Mouse (Mus musculus): ENCODE measurements at regions not wholly inside any gene's neighbourhood (a gene's known extent, or its start where the extent isn't known, plus 50 kb on each side); places are given as distances from the start of the nearest gene placed in this dataset.

DNA sequence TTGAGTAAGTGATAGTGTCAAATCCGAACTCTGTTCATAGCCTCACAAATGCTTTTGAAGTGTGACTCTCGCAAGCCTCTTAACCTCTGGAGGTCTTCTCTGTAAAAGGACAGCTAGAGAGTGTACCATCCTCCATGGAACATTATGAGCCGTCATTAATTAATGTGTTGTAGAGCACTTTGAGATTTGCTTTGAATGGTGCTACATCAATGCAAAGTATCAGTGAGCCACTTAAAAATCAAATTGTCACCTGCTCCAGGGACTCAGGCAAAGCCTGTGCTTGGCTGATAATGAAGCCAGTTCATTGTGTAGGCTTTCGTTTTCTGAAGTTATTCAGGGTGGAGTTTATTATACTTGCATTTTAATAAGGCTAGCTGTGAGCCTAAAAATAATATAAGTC, 801.8 kb upstream of the B3galt2 start:
- H3K9me3 ChIP-seq (replicated peaks), result no peaks in the 10 kb centered on the region
- H3K27ac ChIP-seq, result no peak overlapping the region
- no peaks in the 10 kb centered on the region for H3K36me3 ChIP-seq (ENCODE audit: poor library complexity, severe bottlenecking)
- no peak overlapping the region for H3K4me3 ChIP-seq
- no peak for ATAC-seq
- no peak overlapping the region for H3K4me2 ChIP-seq
- 59% methylated on average over 4 of the region's 4 CpGs for WGBS
- H3K4me1 ChIP-seq, result no peaks in the 10 kb centered on the region
- no peak overlapping the region for H3K9ac ChIP-seq
- no peaks in the 10 kb centered on the region for H3K27me3 ChIP-seq

DNA sequence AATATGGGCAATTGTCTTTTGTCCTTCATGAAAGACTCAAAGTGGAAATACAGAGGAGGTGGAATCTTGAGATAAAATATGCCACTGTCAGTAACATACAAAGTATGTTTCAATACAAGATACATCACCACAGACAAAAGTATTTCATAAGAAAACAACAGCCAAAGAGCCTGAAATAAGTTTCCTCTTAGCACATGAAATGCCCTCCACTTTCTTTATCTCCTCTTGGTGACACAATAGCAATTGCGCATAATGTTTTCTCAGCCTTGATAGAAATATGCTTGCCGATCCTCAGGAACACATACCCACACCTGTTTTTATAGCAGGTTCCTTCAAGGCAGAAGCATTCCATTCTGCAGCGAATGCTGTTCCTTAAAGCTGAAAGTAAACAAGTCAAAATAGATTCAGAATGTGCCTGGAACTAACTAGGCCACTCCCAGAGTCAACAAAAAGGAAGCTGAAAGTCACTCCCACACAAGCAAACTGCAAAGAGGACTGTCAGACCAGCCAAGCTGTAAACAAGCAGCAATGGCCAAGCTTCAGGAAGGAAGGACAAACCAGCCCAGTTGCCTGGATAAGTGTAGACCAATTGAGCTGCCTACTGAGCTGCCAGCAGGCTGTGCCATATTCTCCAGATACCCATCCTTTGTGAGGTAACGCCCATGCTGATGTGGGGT, 773.3 kb upstream of the B3galt2 start:
- H3K27ac ChIP-seq, result no peak overlapping the region
- H3K27me3 ChIP-seq, result no peaks in the 10 kb centered on the region
- no peak overlapping the region for H3K4me3 ChIP-seq
- ATAC-seq, result no peak
- no peaks in the 10 kb centered on the region for H3K36me3 ChIP-seq (ENCODE audit: poor library complexity, severe bottlenecking)
- no peak overlapping the region for H3K4me2 ChIP-seq
- WGBS, result 82% methylated on average over 4 of the region's 4 CpGs
- H3K9me3 ChIP-seq (replicated peaks), result no peaks in the 10 kb centered on the region
- H3K9ac ChIP-seq, result no peak overlapping the region
- no peaks in the 10 kb centered on the region for H3K4me1 ChIP-seq

DNA sequence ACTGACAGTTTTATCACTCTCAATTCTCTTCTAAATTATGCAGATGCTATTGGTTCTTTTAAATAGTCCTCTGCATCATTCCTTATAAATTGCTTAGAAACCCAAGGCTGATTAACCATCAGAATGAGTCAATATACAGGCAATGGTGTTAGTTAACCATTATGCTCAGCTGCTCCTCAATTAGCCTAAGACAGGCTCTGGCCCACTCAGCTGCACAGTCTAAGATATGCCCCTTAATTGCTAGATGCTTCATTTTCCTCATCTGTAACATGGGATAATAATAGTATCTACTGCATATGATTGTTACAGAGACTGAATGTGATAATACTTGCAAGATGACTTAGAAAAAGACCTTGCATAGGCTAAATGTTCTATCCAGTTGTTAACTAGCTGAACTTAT, 748.6 kb upstream of the B3galt2 start:
- H3K4me2 ChIP-seq, result no peak overlapping the region
- no peak for ATAC-seq
- H3K27me3 ChIP-seq, result no peaks in the 10 kb centered on the region
- H3K27ac ChIP-seq, result no peak overlapping the region
- H3K36me3 ChIP-seq (ENCODE audit: poor library complexity, severe bottlenecking), result no peaks in the 10 kb centered on the region
- no peaks in the 10 kb centered on the region for H3K9me3 ChIP-seq (replicated peaks)
- H3K4me3 ChIP-seq, result no peak overlapping the region
- H3K9ac ChIP-seq, result no peak overlapping the region
- H3K4me1 ChIP-seq, result no peaks in the 10 kb centered on the region

DNA sequence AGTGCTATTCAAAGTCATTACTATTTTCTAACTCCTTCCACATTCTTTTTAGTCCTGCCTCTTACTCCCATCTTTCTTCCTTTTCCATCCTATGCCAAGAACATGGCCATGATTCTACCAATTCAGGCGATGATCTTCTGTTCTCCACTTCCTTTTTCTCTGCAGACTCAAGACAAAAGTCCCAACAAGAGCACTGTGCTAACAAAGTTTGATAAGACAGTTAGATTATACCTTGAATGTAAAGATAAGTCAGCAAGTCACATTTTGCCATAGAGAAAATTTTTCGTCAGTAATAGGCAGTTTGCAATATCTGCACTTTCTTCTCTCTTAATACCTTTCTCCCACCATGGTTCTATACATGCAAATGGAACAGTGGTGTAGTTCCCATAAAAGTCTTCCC, 747.3 kb upstream of the B3galt2 start:
- no peak overlapping the region for H3K9ac ChIP-seq
- H3K9me3 ChIP-seq (replicated peaks), result no peaks in the 10 kb centered on the region
- no peaks in the 10 kb centered on the region for H3K27me3 ChIP-seq
- 93% methylated on average over 2 of the region's 2 CpGs for WGBS
- no peaks in the 10 kb centered on the region for H3K36me3 ChIP-seq (ENCODE audit: poor library complexity, severe bottlenecking)
- H3K4me2 ChIP-seq, result no peak overlapping the region
- no peak for ATAC-seq
- no peak overlapping the region for H3K27ac ChIP-seq
- no peak overlapping the region for H3K4me3 ChIP-seq
- H3K4me1 ChIP-seq, result no peaks in the 10 kb centered on the region

GRCm38 (mm10) chr1:142894145-142894544, 746.3 kb upstream of the B3galt2 start:
- Histone ChIP-seq H3K36me3 (ENCODE audit: poor library complexity, severe bottlenecking) (no peaks in the 10 kb centered on the region), H3K9ac (no peak overlapping the region), H3K27me3 (no peaks in the 10 kb centered on the region), H3K9me3 (replicated peaks) (no peaks in the 10 kb centered on the region), H3K4me1 (no peaks in the 10 kb centered on the region), H3K4me2 (no peak overlapping the region), H3K4me3 (no peak overlapping the region), H3K27ac (no peak overlapping the region)
- no peak for ATAC-seq

GRCm38 (mm10) chr1:142895081-142895480, 745.4 kb upstream of the B3galt2 start:
- no peak overlapping the region for H3K4me2 ChIP-seq
- 81% methylated on average over 1 of the region's 1 CpGs for WGBS

GRCm38 (mm10) chr1:142909907-142910306, 730.6 kb upstream of the B3galt2 start:
- ATAC-seq, result no peak
- 84% methylated on average over 4 of the region's 4 CpGs for WGBS
- no peaks in the 10 kb centered on the region for H3K36me3 ChIP-seq (ENCODE audit: poor library complexity, severe bottlenecking)
- no peak overlapping the region for H3K27ac ChIP-seq
- no peaks in the 10 kb centered on the region for H3K9me3 ChIP-seq (replicated peaks)
- no peak overlapping the region for H3K4me2 ChIP-seq
- no peak overlapping the region for H3K4me3 ChIP-seq
- no peak overlapping the region for H3K9ac ChIP-seq
- no peaks in the 10 kb centered on the region for H3K4me1 ChIP-seq
- no peaks in the 10 kb centered on the region for H3K27me3 ChIP-seq

More at GRCm38 (mm10) chr1:142895081-142895480, 745.4 kb upstream of the B3galt2 start:
- Histone ChIP-seq H3K27ac (no peak overlapping the region), H3K36me3 (ENCODE audit: poor library complexity, severe bottlenecking) (no peaks in the 10 kb centered on the region), H3K9me3 (replicated peaks) (no peaks in the 10 kb centered on the region), H3K27me3 (no peaks in the 10 kb centered on the region), H3K9ac (no peak overlapping the region), H3K4me3 (no peak overlapping the region), H3K4me1 (no peaks in the 10 kb centered on the region)
- no peak for ATAC-seq

GRCm38 (mm10) chr1:142956686-142957085, 683.8 kb upstream of the B3galt2 start:
- 89% methylated on average over 3 of the region's 3 CpGs for WGBS
- no peaks in the 10 kb centered on the region for H3K27me3 ChIP-seq
- H3K9ac ChIP-seq, result no peak overlapping the region
- H3K36me3 ChIP-seq (ENCODE audit: poor library complexity, severe bottlenecking), result no peaks in the 10 kb centered on the region
- no peaks in the 10 kb centered on the region for H3K4me1 ChIP-seq
- ATAC-seq, result no peak
- H3K4me3 ChIP-seq, result no peak overlapping the region
- H3K4me2 ChIP-seq, result no peak overlapping the region
- H3K9me3 ChIP-seq (replicated peaks), result no peaks in the 10 kb centered on the region
- H3K27ac ChIP-seq, result no peak overlapping the region

GRCm38 (mm10) chr1:142971475-142971874, 669.0 kb upstream of the B3galt2 start:
- H3K27ac ChIP-seq, result no peak overlapping the region
- no peak overlapping the region for H3K4me2 ChIP-seq
- no peaks in the 10 kb centered on the region for H3K4me1 ChIP-seq
- H3K27me3 ChIP-seq, result no peaks in the 10 kb centered on the region
- no peaks in the 10 kb centered on the region for H3K36me3 ChIP-seq (ENCODE audit: poor library complexity, severe bottlenecking)
- H3K9ac ChIP-seq, result no peak overlapping the region
- ATAC-seq, result no peak
- no peaks in the 10 kb centered on the region for H3K9me3 ChIP-seq (replicated peaks)
- no peak overlapping the region for H3K4me3 ChIP-seq

- no peak for ATAC-seq
- no peak overlapping the region for H3K9ac ChIP-seq
- H3K4me1 ChIP-seq, result no peaks in the 10 kb centered on the region
- H3K27ac ChIP-seq, result no peak overlapping the region
- WGBS, result 89% methylated on average over 2 of the region's 2 CpGs
- H3K4me3 ChIP-seq, result no peak overlapping the region
- no peaks in the 10 kb centered on the region for H3K36me3 ChIP-seq (ENCODE audit: poor library complexity, severe bottlenecking)
- H3K4me2 ChIP-seq, result no peak overlapping the region
- H3K27me3 ChIP-seq, result no peaks in the 10 kb centered on the region
- H3K9me3 ChIP-seq (replicated peaks), result no peaks in the 10 kb centered on the region
Measured at GRCm38 (mm10) chr1:142973387-142973786, 667.1 kb upstream of the B3galt2 start.

DNA sequence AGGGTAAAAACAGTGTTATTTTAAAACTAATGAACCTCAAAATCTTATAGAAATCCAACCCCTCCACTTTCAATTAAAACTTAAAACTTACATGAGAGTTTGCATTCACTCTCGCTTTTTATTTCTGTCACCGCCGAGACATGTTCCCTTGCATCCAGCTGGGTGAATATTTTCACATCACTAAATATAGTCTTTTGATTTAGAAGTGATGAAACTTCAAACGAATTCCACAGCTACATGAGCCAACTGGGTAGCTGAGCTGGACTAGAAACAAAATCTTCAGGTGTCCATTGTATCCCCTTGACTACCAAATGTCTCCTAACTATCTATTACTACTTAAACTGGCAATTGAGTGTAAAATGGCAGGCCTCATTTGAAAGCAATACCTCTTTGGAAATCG, 657.5 kb upstream of the B3galt2 start:
- ATAC-seq, result no peak
- 77% methylated on average over 5 of the region's 5 CpGs for WGBS
- no peak overlapping the region for H3K4me3 ChIP-seq

DNA sequence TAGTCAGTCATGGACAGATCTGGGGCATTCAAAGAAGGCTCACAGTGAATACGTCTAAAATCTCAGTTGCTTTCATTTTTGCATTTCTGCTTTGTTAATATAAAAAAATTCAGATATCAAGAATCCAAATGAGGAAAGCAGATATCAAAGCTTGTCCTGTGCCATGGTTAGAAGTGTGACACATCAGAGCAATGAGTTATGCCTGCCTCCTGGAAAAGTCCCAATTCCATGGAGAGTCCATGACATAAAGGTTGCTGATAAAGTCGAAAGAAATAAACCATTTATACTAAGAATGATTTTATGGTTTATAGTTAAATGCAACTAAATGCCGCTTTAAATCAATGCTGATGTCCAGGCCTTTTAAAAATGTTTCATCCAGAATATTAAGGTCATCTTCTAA, 656.8 kb upstream of the B3galt2 start:
- Histone ChIP-seq H3K27ac (no peak overlapping the region), H3K27me3 (no peaks in the 10 kb centered on the region), H3K4me1 (peaks cover 11% of the 10 kb centered on the region), H3K4me2 (no peak overlapping the region), H3K36me3 (ENCODE audit: poor library complexity, severe bottlenecking) (no peaks in the 10 kb centered on the region), H3K9ac (no peak overlapping the region), H3K4me3 (no peak overlapping the region), H3K9me3 (replicated peaks) (no peaks in the 10 kb centered on the region)
- ATAC-seq, result no peak
- 88% methylated on average over 3 of the region's 3 CpGs for WGBS

More for the DNA sequence above, 657.5 kb upstream of the B3galt2 start:
- Histone ChIP-seq H3K4me2 (no peak overlapping the region), H3K9me3 (replicated peaks) (no peaks in the 10 kb centered on the region), H3K4me1 (peaks cover 11% of the 10 kb centered on the region), H3K27ac (no peak overlapping the region), H3K9ac (no peak overlapping the region), H3K36me3 (ENCODE audit: poor library complexity, severe bottlenecking) (no peaks in the 10 kb centered on the region), H3K27me3 (no peaks in the 10 kb centered on the region)

DNA sequence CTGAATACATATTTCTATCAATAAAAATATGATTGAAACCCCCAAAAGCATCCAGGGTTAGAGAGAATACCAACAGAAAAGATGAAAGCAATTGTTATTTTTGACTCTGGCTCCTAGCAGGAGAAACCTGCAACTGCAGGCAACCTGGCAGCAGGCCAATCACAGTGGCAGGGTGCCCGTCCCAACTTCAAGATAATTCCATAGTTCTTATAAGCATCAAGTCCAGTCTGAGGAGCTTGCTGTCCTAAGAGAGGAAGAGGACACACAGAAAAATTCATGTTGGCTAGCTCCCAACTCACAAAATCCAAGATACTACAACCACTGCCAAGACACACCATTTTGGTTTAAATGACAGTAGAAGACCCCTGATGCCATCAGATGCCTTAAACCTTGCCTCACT, 654.9 kb upstream of the B3galt2 start:
- no peak for ATAC-seq
- Histone ChIP-seq H3K27ac (no peak overlapping the region), H3K27me3 (no peaks in the 10 kb centered on the region), H3K36me3 (ENCODE audit: poor library complexity, severe bottlenecking) (no peaks in the 10 kb centered on the region), H3K9ac (no peak overlapping the region), H3K9me3 (replicated peaks) (no peaks in the 10 kb centered on the region), H3K4me3 (no peak overlapping the region), H3K4me1 (peaks cover 11% of the 10 kb centered on the region), H3K4me2 (no peak overlapping the region)
- WGBS, result 31% methylated on average over 1 of the region's 1 CpGs
